Comparison of ENCODE assay signal across 8 mouse cellular contexts in the genomic region with DNA sequence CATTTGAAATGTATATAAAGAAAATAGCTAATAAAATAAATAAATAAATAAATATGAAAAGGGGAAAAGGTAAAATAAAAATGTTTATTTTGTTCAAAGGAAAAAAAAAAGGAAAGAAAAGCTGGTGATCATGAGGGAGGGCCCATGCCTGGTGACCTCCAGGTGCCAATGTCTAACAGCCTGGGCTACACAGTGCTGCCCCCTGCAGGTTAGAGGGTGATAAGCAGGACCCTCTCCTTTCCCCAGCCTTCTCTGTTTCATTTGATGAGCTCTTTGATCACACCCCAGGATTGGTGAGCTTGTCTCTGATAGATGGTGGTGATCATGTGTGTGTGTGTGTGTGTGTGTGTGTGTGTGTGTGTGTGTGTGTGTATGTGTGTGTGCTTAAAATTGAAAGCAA. TPM values are rescaled to one million over a fixed set of nuclear protein-coding genes. Genes with fewer than 3 reads are reported as not detected.
DNase-seq lines count a peak whose midpoint lies in the region; ATAC-seq and TF ChIP-seq lines count a peak whose summit lies in the region.
"Had no signal": no experiment of that assay in that cellular context is flagged by ENCODE, and none has a peak within 500 bp of the region (broad histone marks: within the 10 kb centered on the region; RNA-seq: fewer than 3 reads in every experiment).

No protein-coding gene starts in this region.

- no peak for TF ChIP-seq EP300 in MEL (IDR thresholded peaks at IDR 0.05; ENCODE audit: low read depth in 1 of 2, low read length in 2 of 2)

- no peaks in the 10 kb centered on the region for H3K27me3 ChIP-seq in MEL (ENCODE audit: control insufficient read depth in 1 of 2, insufficient read depth in 2 of 2, low read length in 2 of 2)
- no peaks in the 10 kb centered on the region for H3K27me3 ChIP-seq in midbrain, embryonic 13.5 days
- H3K27me3 ChIP-seq: embryonic facial prominence, embryonic 13.5 days had no signal

- peak; percentile 10 to 40 (median 20); a peak in 4 of 6 replicates for TF ChIP-seq CTCF in MEL (IDR thresholded peaks at IDR 0.05 in 2 of 3, conservative IDR thresholded peaks at IDR 0.05 in 1 of 3; ENCODE audit: control insufficient read depth in 1 of 3, insufficient read depth in 1 of 3, low read depth in 2 of 3, low read length in 3 of 3, poor library complexity in 1 of 3, severe bottlenecking in 1 of 3)

- H3K36me3 ChIP-seq in MEL (ENCODE audit: control insufficient read depth in 1 of 2, insufficient read depth in 2 of 2, low read length in 2 of 2), result no peaks in the 10 kb centered on the region
- 0 out of 2 replicates have a peak, but pooled peaks cover 8% of the 10 kb centered on the region for H3K36me3 ChIP-seq in midbrain, embryonic 13.5 days

- H3K4me3 ChIP-seq in MEL (ENCODE audit: control insufficient read depth in 1 of 2, insufficient read depth in 1 of 2, low read depth in 2 of 2, low read length in 2 of 2), result no peak overlapping the region
- H3K4me3 ChIP-seq in midbrain, embryonic 13.5 days (replicated peaks), result no peak overlapping the region
- H3K4me3 ChIP-seq: embryonic facial prominence, embryonic 13.5 days had no signal

- DNase-seq in layer of hippocampus, adult 11-12 months (ENCODE audit: low spot score), result peak; percentile 27
- no peak for DNase-seq in layer of hippocampus, postnatal 36 days
- peak; percentile 8 for DNase-seq in MEL (ENCODE audit: low read depth, low spot score)
- DNase-seq in cerebellum, adult 8-10 months, result peak; percentile 17
- peak; percentile 17 for DNase-seq in lung, postnatal 14 days
- DNase-seq in urinary bladder, postnatal 36 days (ENCODE audit: low spot score in 2 of 2), result no peak

- TF ChIP-seq POLR2A in MEL (IDR thresholded peaks at IDR 0.05; ENCODE audit: control insufficient read depth in 1 of 2, insufficient read depth in 1 of 2, low read depth in 1 of 2, low read length in 2 of 2, poor library complexity in 1 of 2), result no peak

- H3K4me1 ChIP-seq in MEL (ENCODE audit: control insufficient read depth in 1 of 2, insufficient read depth in 2 of 2, low read length in 2 of 2), result no peaks in the 10 kb centered on the region
- no peaks in the 10 kb centered on the region for H3K4me1 ChIP-seq in midbrain, embryonic 13.5 days (replicated peaks)
- H3K4me1 ChIP-seq: embryonic facial prominence, embryonic 13.5 days had no signal

- no peak for TF ChIP-seq RAD21 in MEL (IDR thresholded peaks at IDR 0.05; ENCODE audit: low read depth, low read length)

- H3K79me2 ChIP-seq in MEL (ENCODE audit: control insufficient read depth, insufficient read depth, low read length, poor library complexity), result no peaks in the 10 kb centered on the region

- no peak overlapping the region for H3K4me2 ChIP-seq in midbrain, embryonic 13.5 days (replicated peaks)
- H3K4me2 ChIP-seq: embryonic facial prominence, embryonic 13.5 days had no signal

- H3K27ac ChIP-seq in MEL (ENCODE audit: control insufficient read depth, low read depth, low read length), result no peak overlapping the region
- H3K27ac ChIP-seq in midbrain, embryonic 13.5 days, result no peak overlapping the region
- H3K27ac ChIP-seq: embryonic facial prominence, embryonic 13.5 days had no signal

- no peak overlapping the region for H3K9ac ChIP-seq in MEL (ENCODE audit: control insufficient read depth, low read depth, low read length, poor library complexity, severe bottlenecking)
- no peak overlapping the region for H3K9ac ChIP-seq in midbrain, embryonic 13.5 days (replicated peaks)
- H3K9ac ChIP-seq: embryonic facial prominence, embryonic 13.5 days had no signal

- no peak for ATAC-seq in midbrain, embryonic 13.5 days

- no peaks in the 10 kb centered on the region for H3K9me3 ChIP-seq in MEL (replicated peaks; ENCODE audit: insufficient read depth, low read length)
- H3K9me3 ChIP-seq in midbrain, embryonic 13.5 days, result no peaks in the 10 kb centered on the region
- H3K9me3 ChIP-seq: embryonic facial prominence, embryonic 13.5 days had no signal

TF ChIP-seq in MEL, 35 proteins besides CTCF, POLR2A, EP300 and RAD21:
- TF ChIP-seq UBTF (IDR thresholded peaks at IDR 0.05; ENCODE audit: borderline replicate concordance, insufficient read depth, low read depth, low read length) (no peak), ZKSCAN1 (IDR thresholded peaks at IDR 0.05; ENCODE audit: low read depth, low read length) (no peak), GATA1 (IDR thresholded peaks at IDR 0.05; ENCODE audit: low read depth, low read length) (no peak), HCFC1 (IDR thresholded peaks at IDR 0.05; ENCODE audit: low read depth, low read length) (no peak), MAFK (IDR thresholded peaks at IDR 0.05; ENCODE audit: borderline replicate concordance, low read depth, low read length) (no peak), GABPA (IDR thresholded peaks at IDR 0.05; ENCODE audit: low read depth, low read length) (no peak), ELF1 (IDR thresholded peaks at IDR 0.05; ENCODE audit: low read depth, low read length) (no peak), NRF1 (IDR thresholded peaks at IDR 0.05; ENCODE audit: insufficient read depth, low read depth, low read length, poor library complexity, severe bottlenecking) (no peak), SMC3 (IDR thresholded peaks at IDR 0.05; ENCODE audit: low read depth, low read length) (no peak), MEF2A (IDR thresholded peaks at IDR 0.05; ENCODE audit: extremely low read depth, insufficient replicate concordance, low read depth, low read length, poor library complexity, severe bottlenecking) (no peak), JUND (IDR thresholded peaks at IDR 0.05; ENCODE audit: low read depth, low read length) (no peak), USF1 (IDR thresholded peaks at IDR 0.05; ENCODE audit: low read depth, low read length) (no peak)

RNA-seq across cellular contexts. Expression of gene Slc15a4, which starts 16.4 kb away (rescaled TPM):
- 10 to 100 TPM; 30.4 to 35.3 TPM for total RNA-seq in layer of hippocampus, postnatal 36 days (2021)
- total RNA-seq in MEL (2012; rRNA removed), result 29.1 and 31.7 TPM in 2 replicates
- polyA plus RNA-seq in MEL (2012; ENCODE audit: insufficient read depth in 1 of 2, insufficient read length in 2 of 2, low read depth in 1 of 2, low replicate concordance in 2 of 2, missing spikeins in 1 of 2), result 10 to 100 TPM in 1 of 2 experiments, not detected in 1; 35.5 TPM
- 24.4 and 26.1 TPM in 2 replicates for polyA plus RNA-seq in midbrain, embryonic 13.5 days (2015; fragmentation: Nextera tagmentation; extraction: Ambion mirVana)

RNA-seq across cellular contexts. Expression of gene Glt1d1, which starts 17.0 kb away (rescaled TPM):
- total RNA-seq in layer of hippocampus, postnatal 36 days (2021), result 10 to 100 TPM; 20.6 to 26.7 TPM
- total RNA-seq in MEL (2012; rRNA removed), result not detected in 2 replicates
- polyA plus RNA-seq in MEL (2012; ENCODE audit: insufficient read depth in 1 of 2, insufficient read length in 2 of 2, low read depth in 1 of 2, low replicate concordance in 2 of 2, missing spikeins in 1 of 2), result under 1 TPM in 1 of 2 experiments, not detected in 1; 0.19 TPM
- polyA plus RNA-seq in midbrain, embryonic 13.5 days (2015; fragmentation: Nextera tagmentation; extraction: Ambion mirVana), result 1.5 and 1.9 TPM in 2 replicates

Comparison
In these comparisons a context has a peak if more than half of its experiments do, and no peak if none do; other contexts are left out.
1. DNase-seq: peak in layer of hippocampus, adult 11-12 months (single experiment), MEL (single experiment), cerebellum, adult 8-10 months (single experiment) and lung, postnatal 14 days (single experiment); none in layer of hippocampus, postnatal 36 days (0 of 2) and urinary bladder, postnatal 36 days (0 of 2).
2. RNA of gene Glt1d1, which starts 17.0 kb away (total RNA-seq): 20.6 to 26.7 TPM in layer of hippocampus, postnatal 36 days; not detected in MEL; every median in the first group is over 10 times any median in the second.